Mouse (Mus musculus) heart, embryonic 15.5 days (tissue): Measurements from ENCODE around the gene Sipa1l3. TPM values are rescaled to one million over a fixed set of nuclear protein-coding genes. Genes with fewer than 3 reads are reported as not detected.

Experiments
- ATAC-seq: fragments of 200-750 bp; cut with Nextera tagmentation; replicated peaks from 2 replicates; pipeline ENCODE4 v1.8.0; 2017; ENCODE audit warnings: low read depth, moderate TSS enrichment; ENCODE audit not compliant: insufficient number of reproducible peaks, insufficient read depth, low FRiP score
- H3K27ac ChIP-seq: fragments of 300-500 bp; sonication (generic); 2 replicates; pipeline ENCODE4 v1.5.1; 2015; ENCODE audit warnings: mild to moderate bottlenecking, inconsistent platforms
- H3K27me3 ChIP-seq: fragments of 300-500 bp; sonication (generic); 2 replicates; pipeline ENCODE4 v1.6.1; 2015; ENCODE audit warnings: inconsistent platforms
- H3K36me3 ChIP-seq: fragments of 300-500 bp; sonication (generic); 2 replicates; pipeline ENCODE4 v1.6.1; 2015; ENCODE audit warnings: mild to moderate bottlenecking, inconsistent platforms
- H3K4me1 ChIP-seq: fragments of 300-500 bp; sonication (generic); replicated peaks from 2 replicates; pipeline ENCODE4 v1.6.1; 2015; ENCODE audit warnings: inconsistent platforms
- H3K4me2 ChIP-seq: fragments of 300-500 bp; sonication (generic); 2 replicates; pipeline ENCODE4 v1.6.1; 2015; ENCODE audit warnings: inconsistent platforms, mild to moderate bottlenecking, moderate library complexity
- H3K4me3 ChIP-seq: fragments of 300-500 bp; sonication (generic); 2 replicates; pipeline ENCODE4 v1.5.1; 2015; ENCODE audit warnings: mild to moderate bottlenecking, inconsistent platforms
- H3K9ac ChIP-seq: fragments of 300-500 bp; sonication (generic); 2 replicates; pipeline ENCODE4 v1.6.1; 2015; ENCODE audit warnings: mild to moderate bottlenecking, inconsistent platforms
- H3K9me3 ChIP-seq: fragments of 300-500 bp; sonication (generic); replicated peaks from 2 replicates; pipeline ENCODE4 v1.6.1; 2016; ENCODE audit warnings: inconsistent platforms
- WGBS: fragments of 180-500 bp; shearing (Covaris S2); methylation state at CpG from one replicate; pipeline ENCODE4 v1.1.7; 2015; ENCODE audit warnings: mixed read lengths; 5-methylcytosine and 5-hydroxymethylcytosine counted together
- polyA plus RNA-seq: library from polyadenylated mRNA; unstranded; fragments of >200 nt; fragmentation: Nextera tagmentation; extraction: Ambion mirVana; gene quantifications from 2 replicates; pipeline ENCODE4 v1.2.1, GENCODE M21; 2015

The Sipa1l3 gene
- polyA plus RNA-seq, 1 experiment from 2014 or later, result 2.2 TPM

DNA sequence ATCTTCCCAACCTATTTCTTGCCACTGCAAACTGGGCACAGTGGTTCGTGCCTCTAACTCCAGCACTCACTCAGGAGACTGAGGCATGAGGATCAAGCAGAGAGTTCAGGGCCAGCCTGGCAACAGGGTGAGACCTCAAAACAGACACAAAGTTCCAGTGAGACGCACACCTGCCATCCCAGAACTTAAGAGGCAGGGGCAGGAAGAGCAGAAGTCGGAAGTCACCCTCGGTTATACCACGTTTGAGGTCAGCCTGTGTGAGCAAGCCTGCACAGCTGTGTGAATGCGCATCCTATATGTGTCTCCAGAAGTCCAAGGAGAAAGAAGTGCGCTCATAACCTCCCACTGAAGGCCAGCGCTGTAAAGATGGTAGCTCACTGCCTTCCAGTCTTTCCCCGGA is 61.7 kb downstream of the Sipa1l3 start:
- Histone ChIP-seq H3K36me3 (no peaks in the 10 kb centered on the region), H3K27ac (no peak overlapping the region), H3K9ac (no peak overlapping the region), H3K4me1 (peaks cover 22% of the 10 kb centered on the region), H3K9me3 (no peaks in the 10 kb centered on the region), H3K4me2 (no peak overlapping the region), H3K27me3 (peaks cover 93% of the 10 kb centered on the region), H3K4me3 (no peak overlapping the region)
- 81% methylated on average over 9 of the region's 9 CpGs for WGBS
- ATAC-seq, result no peak

GRCm38 (mm10) chr7:29455591-29455990 is 62.9 kb downstream of the Sipa1l3 start:
- peaks cover 12% of the 10 kb centered on the region for H3K4me1 ChIP-seq
- H3K4me2 ChIP-seq, result no peak overlapping the region
- no peak overlapping the region for H3K27ac ChIP-seq
- H3K9ac ChIP-seq, result no peak overlapping the region
- WGBS, result 59% methylated on average over 6 of the region's 6 CpGs
- no peaks in the 10 kb centered on the region for H3K36me3 ChIP-seq
- H3K27me3 ChIP-seq, result peaks cover 98% of the 10 kb centered on the region
- H3K9me3 ChIP-seq, result no peaks in the 10 kb centered on the region
- H3K4me3 ChIP-seq, result no peak overlapping the region
- ATAC-seq, result no peak

- Histone ChIP-seq H3K9me3 (no peaks in the 10 kb centered on the region), H3K27me3 (peaks cover 98% of the 10 kb centered on the region), H3K9ac (no peak overlapping the region), H3K4me1 (peaks cover 12% of the 10 kb centered on the region), H3K36me3 (no peaks in the 10 kb centered on the region), H3K27ac (no peak overlapping the region), H3K4me3 (no peak overlapping the region), H3K4me2 (no peak overlapping the region)
- no peak for ATAC-seq
- 59% methylated on average over 7 of the region's 7 CpGs for WGBS
Observed at GRCm38 (mm10) chr7:29454965-29455364, 63.5 kb downstream of the Sipa1l3 start.

GRCm38 (mm10) chr7:29452991-29453741 is 65.3 kb downstream of the Sipa1l3 start:
- peak overlapping the region; percentile 8; the same call in 1 of the 2 replicates for H3K4me3 ChIP-seq
- WGBS, result 23% methylated on average over 18 of the region's 18 CpGs
- ATAC-seq, result peak; percentile 73

GRCm38 (mm10) chr7:29452381-29452780 is 66.1 kb downstream of the Sipa1l3 start:
- Histone ChIP-seq H3K27ac (peak overlapping the region; percentile 80), H3K27me3 (peaks cover 98% of the 10 kb centered on the region), H3K4me2 (no peak overlapping the region), H3K4me3 (no peak overlapping the region), H3K4me1 (peaks cover 12% of the 10 kb centered on the region), H3K36me3 (no peaks in the 10 kb centered on the region), H3K9ac (no peak overlapping the region), H3K9me3 (no peaks in the 10 kb centered on the region)
- ATAC-seq, result no peak
- 80% methylated on average over 6 of the region's 6 CpGs for WGBS

More at GRCm38 (mm10) chr7:29452991-29453741, 65.3 kb downstream of the Sipa1l3 start:
- Histone ChIP-seq H3K27ac (peak overlapping the region; percentile 80), H3K9ac (no peak overlapping the region), H3K9me3 (no peaks in the 10 kb centered on the region), H3K4me2 (peak overlapping the region; percentile 39), H3K4me1 (peaks cover 12% of the 10 kb centered on the region), H3K36me3 (no peaks in the 10 kb centered on the region), H3K27me3 (peaks cover 98% of the 10 kb centered on the region)

DNA sequence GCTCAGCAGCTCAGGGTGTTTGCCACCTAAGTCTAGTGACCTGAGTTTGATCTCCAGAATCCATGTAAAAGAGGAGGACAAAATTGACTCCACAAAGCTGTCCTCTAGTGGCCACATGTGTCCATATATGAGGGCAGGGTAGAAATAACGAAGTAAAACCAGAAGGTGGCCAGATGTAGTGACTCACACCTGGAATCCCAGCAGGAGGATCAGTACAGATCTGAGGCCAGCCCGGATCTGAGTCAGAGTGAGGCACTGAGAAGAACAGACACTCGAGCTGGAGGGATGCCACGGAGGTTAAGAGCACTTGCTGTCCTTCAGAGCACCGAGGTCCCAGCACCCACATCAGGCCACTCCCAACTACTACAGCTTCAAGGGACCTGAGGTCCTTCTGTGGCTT is 68.3 kb downstream of the Sipa1l3 start:
- Histone ChIP-seq H3K4me1 (peaks cover 12% of the 10 kb centered on the region), H3K4me2 (no peak overlapping the region), H3K9ac (no peak overlapping the region), H3K27ac (no peak overlapping the region), H3K9me3 (no peaks in the 10 kb centered on the region), H3K4me3 (no peak overlapping the region), H3K36me3 (no peaks in the 10 kb centered on the region), H3K27me3 (peaks cover 93% of the 10 kb centered on the region)
- ATAC-seq, result no peak
- WGBS, result 63% methylated on average over 5 of the region's 5 CpGs

- no peaks in the 10 kb centered on the region for H3K9me3 ChIP-seq
- peaks cover 16% of the 10 kb centered on the region for H3K4me1 ChIP-seq
- no peak for ATAC-seq
- H3K4me3 ChIP-seq, result no peak overlapping the region
- no peak overlapping the region for H3K4me2 ChIP-seq
- no peak overlapping the region for H3K9ac ChIP-seq
- 66% methylated on average over 6 of the region's 6 CpGs for WGBS
- H3K27me3 ChIP-seq, result peaks cover 92% of the 10 kb centered on the region
- no peaks in the 10 kb centered on the region for H3K36me3 ChIP-seq
- no peak overlapping the region for H3K27ac ChIP-seq
Observed at GRCm38 (mm10) chr7:29448830-29449229, 69.6 kb downstream of the Sipa1l3 start.

- H3K4me1 ChIP-seq, result peaks cover 5% of the 10 kb centered on the region
- no peak overlapping the region for H3K9ac ChIP-seq
- 79% methylated on average over 11 of the region's 11 CpGs for WGBS
- peaks cover 88% of the 10 kb centered on the region for H3K27me3 ChIP-seq
- no peak overlapping the region for H3K4me3 ChIP-seq
- no peak overlapping the region for H3K4me2 ChIP-seq
- H3K27ac ChIP-seq, result no peak overlapping the region
- H3K36me3 ChIP-seq, result no peaks in the 10 kb centered on the region
- no peaks in the 10 kb centered on the region for H3K9me3 ChIP-seq
- ATAC-seq, result no peak
Observed at GRCm38 (mm10) chr7:29447147-29447829, 71.2 kb downstream of the Sipa1l3 start.

DNA sequence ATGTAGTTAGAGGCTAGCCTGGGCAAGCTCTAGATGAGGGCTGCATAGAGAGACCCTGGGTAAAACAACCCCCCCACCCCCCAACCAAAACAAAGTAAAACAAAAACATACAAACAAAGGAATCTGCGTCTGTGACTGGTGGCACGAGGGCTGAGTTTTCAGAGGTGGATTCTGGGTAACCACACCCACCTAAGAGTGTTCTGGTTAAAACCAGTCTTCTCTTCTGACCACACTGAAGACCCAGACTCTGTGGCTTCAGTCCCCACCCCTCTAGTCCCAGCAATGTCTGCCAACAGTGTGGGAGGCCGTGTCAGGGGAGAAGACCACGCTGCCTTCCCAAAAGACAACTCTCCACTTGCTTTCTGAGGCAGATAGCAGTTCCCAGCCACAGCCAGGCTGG is 72.3 kb downstream of the Sipa1l3 start:
- Histone ChIP-seq H3K27me3 (peaks cover 88% of the 10 kb centered on the region), H3K4me2 (no peak overlapping the region)
- 77% methylated on average over 4 of the region's 4 CpGs for WGBS

GRCm38 (mm10) chr7:29444527-29444926 is 73.9 kb downstream of the Sipa1l3 start:
- 68% methylated on average over 5 of the region's 5 CpGs for WGBS
- Histone ChIP-seq H3K4me1 (peaks cover 11% of the 10 kb centered on the region; the same call in 1 of the 2 replicates), H3K27me3 (peaks cover 88% of the 10 kb centered on the region), H3K4me2 (no peak overlapping the region), H3K4me3 (no peak overlapping the region), H3K36me3 (no peaks in the 10 kb centered on the region), H3K9me3 (no peaks in the 10 kb centered on the region), H3K27ac (no peak overlapping the region), H3K9ac (no peak overlapping the region; the same call in 1 of the 2 replicates)
- ATAC-seq, result 0 out of 2 replicates have a peak, but pooled peaks have one; percentile 7

More for the DNA sequence above, 72.3 kb downstream of the Sipa1l3 start:
- ATAC-seq, result no peak
- H3K9ac ChIP-seq, result no peak overlapping the region
- peaks cover 8% of the 10 kb centered on the region; the same call in 1 of the 2 replicates for H3K4me1 ChIP-seq
- H3K36me3 ChIP-seq, result no peaks in the 10 kb centered on the region
- no peaks in the 10 kb centered on the region for H3K9me3 ChIP-seq
- H3K4me3 ChIP-seq, result no peak overlapping the region
- no peak overlapping the region for H3K27ac ChIP-seq

- 45% methylated on average over 2 of the region's 2 CpGs for WGBS
- Histone ChIP-seq H3K27ac (no peak overlapping the region), H3K4me3 (no peak overlapping the region), H3K36me3 (no peaks in the 10 kb centered on the region), H3K9ac (no peak overlapping the region), H3K27me3 (peaks cover 88% of the 10 kb centered on the region), H3K4me1 (peaks cover 11% of the 10 kb centered on the region; the same call in 1 of the 2 replicates), H3K9me3 (no peaks in the 10 kb centered on the region), H3K4me2 (no peak overlapping the region)
- no peak for ATAC-seq
Observed at GRCm38 (mm10) chr7:29444070-29444469, 74.4 kb downstream of the Sipa1l3 start.
